In genomic region chr1:73915218-73916070, GRCm38 (mm10) we compare ENCODE assay signal across 9 mouse cellular contexts.
DNase-seq lines count a peak whose midpoint lies in the region; ATAC-seq and TF ChIP-seq lines count a peak whose summit lies in the region.
"Had no signal": no experiment of that assay in that cellular context is flagged by ENCODE, and none has a peak within 500 bp of the region (broad histone marks: within the 10 kb centered on the region; RNA-seq: fewer than 3 reads in every experiment).

No protein-coding gene starts in this region.

- no peaks in the 10 kb centered on the region for H3K27me3 ChIP-seq in embryonic facial prominence, embryonic 14.5 days (replicated peaks; ENCODE audit: control insufficient read depth, insufficient read depth, low read length)
- H3K27me3 ChIP-seq in heart, embryonic 16.5 days (ENCODE audit: control insufficient read depth, insufficient read depth, low read length), result no peaks in the 10 kb centered on the region
- no peaks in the 10 kb centered on the region for H3K27me3 ChIP-seq in lung, postnatal 0 days (replicated peaks; ENCODE audit: insufficient read depth, low read length)

- H3K9ac ChIP-seq in embryonic facial prominence, embryonic 14.5 days (ENCODE audit: low read depth, low read length), result no peak overlapping the region
- H3K9ac ChIP-seq in heart, embryonic 16.5 days (ENCODE audit: low read length), result peak overlapping the region; percentile 59
- H3K9ac ChIP-seq in lung, postnatal 0 days (replicated peaks; ENCODE audit: low read depth), result no peak overlapping the region
- H3K9ac ChIP-seq: midbrain, embryonic 12.5 days had no signal

- TF ChIP-seq EP300 in lung, postnatal 0 days (IDR thresholded peaks at IDR 0.05), result no peak

- H3K4me3 ChIP-seq in embryonic facial prominence, embryonic 14.5 days (ENCODE audit: low read depth, low read length), result no peak overlapping the region
- H3K4me3 ChIP-seq in heart, embryonic 16.5 days (ENCODE audit: low read length), result no peak overlapping the region
- no peak overlapping the region for H3K4me3 ChIP-seq in lung, postnatal 0 days (ENCODE audit: low read depth, low read length)
- H3K4me3 ChIP-seq: midbrain, embryonic 12.5 days had no signal

- no peaks in the 10 kb centered on the region for H3K9me3 ChIP-seq in embryonic facial prominence, embryonic 14.5 days (ENCODE audit: control insufficient read depth, low read length)
- H3K9me3 ChIP-seq in heart, embryonic 16.5 days (replicated peaks; ENCODE audit: control insufficient read depth, low read length), result no peaks in the 10 kb centered on the region
- H3K9me3 ChIP-seq in lung, postnatal 0 days (ENCODE audit: low read length), result no peaks in the 10 kb centered on the region
- H3K9me3 ChIP-seq: midbrain, embryonic 12.5 days had no signal

- H3K4me2 ChIP-seq in embryonic facial prominence, embryonic 14.5 days (ENCODE audit: low read depth, low read length), result no peak overlapping the region
- H3K4me2 ChIP-seq in heart, embryonic 16.5 days (ENCODE audit: low read depth, low read length), result no peak overlapping the region
- no peak overlapping the region for H3K4me2 ChIP-seq in lung, postnatal 0 days (replicated peaks; ENCODE audit: low read depth, low read length)
- H3K4me2 ChIP-seq: midbrain, embryonic 12.5 days had no signal

- peak overlapping the region; percentile 29 for H3K27ac ChIP-seq in embryonic facial prominence, embryonic 14.5 days (replicated peaks; ENCODE audit: low read depth, low read length)
- peak overlapping the region; percentile 92 for H3K27ac ChIP-seq in heart, embryonic 16.5 days (ENCODE audit: low read length)
- H3K27ac ChIP-seq in lung, postnatal 0 days (ENCODE audit: low read length), result 0 out of 2 replicates have a peak overlapping the region, but pooled peaks have one; percentile 21
- H3K27ac ChIP-seq: midbrain, embryonic 12.5 days had no signal

- 31% methylated on average over 8 of the region's 8 CpGs for WGBS in embryonic facial prominence, embryonic 14.5 days
- WGBS in heart, embryonic 16.5 days, result 34% methylated on average over 8 of the region's 8 CpGs
- 35% methylated on average over 8 of the region's 8 CpGs for WGBS in lung, postnatal 0 days

- TF ChIP-seq CTCF in lung, postnatal 0 days (IDR thresholded peaks at IDR 0.05), result no peak

- peak; percentile 5 to 48 for DNase-seq in kidney, postnatal 25 days
- no peak for DNase-seq in kidney, adult 11 months
- DNase-seq in embryonic facial prominence, embryonic 14.5 days (ENCODE audit: low spot score), result peak; percentile 73
- no peak for DNase-seq in lung, postnatal 0 days (ENCODE audit: low spot score)
- no peak for DNase-seq in embryo, embryonic 10.5 days (ENCODE audit: low spot score)
- DNase-seq in cerebellum, postnatal 14 days, result no peak

- peaks cover 67% of the 10 kb centered on the region for H3K36me3 ChIP-seq in embryonic facial prominence, embryonic 14.5 days (ENCODE audit: control insufficient read depth, insufficient read depth, low read length)
- peaks cover 65% of the 10 kb centered on the region for H3K36me3 ChIP-seq in heart, embryonic 16.5 days (ENCODE audit: control insufficient read depth, insufficient read depth)
- H3K36me3 ChIP-seq in lung, postnatal 0 days (ENCODE audit: insufficient read depth, low read length), result peaks cover 70% of the 10 kb centered on the region
- H3K36me3 ChIP-seq: midbrain, embryonic 12.5 days had no signal

- ATAC-seq in embryonic facial prominence, embryonic 14.5 days (ENCODE audit: low read depth), result peak; percentile 68
- ATAC-seq in heart, embryonic 16.5 days (replicated peaks; ENCODE audit: extremely low read depth, insufficient read depth, low FRiP score), result peak; percentile 37
- ATAC-seq in lung, postnatal 0 days, result no peak
- ATAC-seq in cerebellum, adult (ENCODE audit: insufficient number of reproducible peaks, low FRiP score, low TSS enrichment), result no peak

- peaks cover 5% of the 10 kb centered on the region for H3K4me1 ChIP-seq in embryonic facial prominence, embryonic 14.5 days (ENCODE audit: control insufficient read depth, insufficient read depth, low read length)
- peaks cover 72% of the 10 kb centered on the region for H3K4me1 ChIP-seq in heart, embryonic 16.5 days (ENCODE audit: control insufficient read depth, insufficient read depth, low read length)
- H3K4me1 ChIP-seq in lung, postnatal 0 days (ENCODE audit: insufficient read depth, low read depth, low read length), result no peaks in the 10 kb centered on the region

Comparison
In these comparisons a context has a peak if more than half of its experiments do, and no peak if none do; other contexts are left out.
1. DNase-seq: peak in kidney, postnatal 25 days (2 of 2) and embryonic facial prominence, embryonic 14.5 days (single experiment); none in kidney, adult 11 months (single experiment), lung, postnatal 0 days (single experiment), embryo, embryonic 10.5 days (single experiment) and cerebellum, postnatal 14 days (0 of 2).
2. ATAC-seq: peak in embryonic facial prominence, embryonic 14.5 days (single experiment) and heart, embryonic 16.5 days (single experiment); none in lung, postnatal 0 days (single experiment) and cerebellum, adult (single experiment).
3. H3K27ac ChIP-seq: peak in every context shown above with its lines; median percentile 92 in heart, embryonic 16.5 days; 29 in embryonic facial prominence, embryonic 14.5 days; 21 in lung, postnatal 0 days.